Mouse (Mus musculus) liver, embryonic 12.5 days (tissue): ENCODE measurements at regions not wholly inside any gene's neighbourhood (a gene's known extent, or its start where the extent isn't known, plus 50 kb on each side); places are given as distances from the start of the nearest gene placed in this dataset.
A peak's percentile ranks its signal among the peaks of the same experiment; 100 is the strongest.

Experiments
- ATAC-seq: fragments of 200-750 bp; cut with Nextera tagmentation; 2 replicates; pipeline ENCODE4 v1.8.0; 2017; ENCODE audit warnings: moderate number of reproducible peaks, mild to moderate bottlenecking, moderate library complexity
- H3K27ac ChIP-seq: fragments of 300-500 bp; sonication (generic); 2 replicates; pipeline ENCODE4 v1.5.1; 2016; ENCODE audit warnings: mild to moderate bottlenecking
- H3K27me3 ChIP-seq: fragments of 300-500 bp; sonication (generic); replicated peaks from 2 replicates; pipeline ENCODE4 v1.6.1; 2016; ENCODE audit warnings: mild to moderate bottlenecking, moderate library complexity
- H3K36me3 ChIP-seq: fragments of 300-500 bp; sonication (generic); 2 replicates; pipeline ENCODE4 v1.6.1; 2016; ENCODE audit warnings: mild to moderate bottlenecking, moderate library complexity
- H3K4me1 ChIP-seq: fragments of 300-500 bp; sonication (generic); 2 replicates; pipeline ENCODE4 v1.6.1; 2016
- H3K4me2 ChIP-seq: fragments of 300-500 bp; sonication (generic); 2 replicates; pipeline ENCODE4 v1.6.1; 2016; ENCODE audit warnings: mild to moderate bottlenecking, moderate library complexity
- H3K4me3 ChIP-seq: fragments of 300-500 bp; sonication (generic); 2 replicates; pipeline ENCODE4 v1.5.1; 2016; ENCODE audit warnings: mild to moderate bottlenecking, moderate library complexity
- H3K9ac ChIP-seq: fragments of 300-500 bp; sonication (generic); 2 replicates; pipeline ENCODE4 v1.6.1; 2016; ENCODE audit warnings: mild to moderate bottlenecking, moderate library complexity
- H3K9me3 ChIP-seq: fragments of 300-500 bp; sonication (generic); replicated peaks from 2 replicates; pipeline ENCODE4 v1.6.1; 2016; ENCODE audit warnings: mild to moderate bottlenecking, moderate library complexity
- WGBS: fragments of 180-500 bp; shearing (Covaris S2); methylation state at CpG from one replicate; pipeline ENCODE4 v1.1.7; 2016; ENCODE audit not compliant: insufficient replicate concordance; 5-methylcytosine and 5-hydroxymethylcytosine counted together

DNA sequence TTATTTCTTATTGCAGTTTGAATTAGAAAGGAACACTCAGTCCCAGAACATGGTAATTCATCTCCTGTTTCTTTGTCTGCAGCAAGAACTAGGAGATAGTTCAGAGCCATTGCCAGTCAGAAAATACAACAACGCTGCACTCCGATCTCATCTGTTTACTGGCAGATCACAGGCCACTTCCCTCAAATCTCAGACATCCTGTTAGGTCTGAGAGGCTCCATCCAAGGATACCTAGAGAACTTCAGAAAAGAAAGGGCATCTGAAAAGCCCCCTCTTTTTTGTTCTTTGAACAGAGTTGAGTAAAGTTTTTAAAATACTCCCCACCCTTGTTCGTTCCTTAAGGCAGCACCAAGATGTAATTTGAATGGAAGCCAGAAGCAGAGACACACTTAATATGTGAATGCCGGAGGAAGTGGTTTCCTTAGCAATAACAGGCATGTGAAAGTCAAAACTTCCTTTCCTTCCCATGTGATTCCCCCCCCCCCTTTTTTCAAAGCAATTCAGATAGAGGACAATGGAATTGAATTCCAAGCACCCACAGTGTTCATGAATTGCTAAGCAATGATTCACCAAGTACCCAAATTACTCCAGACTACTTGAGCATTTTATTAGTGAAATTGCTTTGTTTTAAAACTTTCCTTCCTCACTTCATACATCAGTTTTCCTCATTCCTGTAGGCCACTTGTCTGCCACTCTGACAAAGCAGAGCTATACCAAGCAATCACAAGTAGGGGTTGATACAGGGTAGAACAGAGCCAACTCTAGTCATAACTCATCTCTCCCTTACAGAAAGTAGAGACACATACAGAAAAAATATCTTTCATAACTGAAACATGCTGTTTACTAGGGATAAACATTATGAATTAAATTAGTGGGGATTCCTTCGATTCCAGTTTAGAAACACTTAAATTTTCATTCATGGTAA lies 100.7 kb upstream of the 4933415F23Rik start:
- no peak overlapping the region for H3K4me3 ChIP-seq
- H3K4me1 ChIP-seq, result no peaks in the 10 kb centered on the region
- no peak overlapping the region for H3K4me2 ChIP-seq
- H3K9ac ChIP-seq, result no peak overlapping the region
- H3K27me3 ChIP-seq, result no peaks in the 10 kb centered on the region
- H3K36me3 ChIP-seq, result no peaks in the 10 kb centered on the region
- no peak overlapping the region for H3K27ac ChIP-seq
- no peaks in the 10 kb centered on the region for H3K9me3 ChIP-seq
- ATAC-seq, result no peak
- 35% methylated on average over 5 of the region's 5 CpGs for WGBS

GRCm38 (mm10) chr1:23200460-23200859 lies 98.4 kb upstream of the 4933415F23Rik start:
- Histone ChIP-seq H3K9me3 (no peaks in the 10 kb centered on the region), H3K9ac (no peak overlapping the region), H3K27ac (no peak overlapping the region), H3K4me1 (no peaks in the 10 kb centered on the region), H3K36me3 (no peaks in the 10 kb centered on the region), H3K4me2 (no peak overlapping the region), H3K27me3 (no peaks in the 10 kb centered on the region), H3K4me3 (no peak overlapping the region)
- no peak for ATAC-seq
- 37% methylated on average over 4 of the region's 4 CpGs for WGBS

DNA sequence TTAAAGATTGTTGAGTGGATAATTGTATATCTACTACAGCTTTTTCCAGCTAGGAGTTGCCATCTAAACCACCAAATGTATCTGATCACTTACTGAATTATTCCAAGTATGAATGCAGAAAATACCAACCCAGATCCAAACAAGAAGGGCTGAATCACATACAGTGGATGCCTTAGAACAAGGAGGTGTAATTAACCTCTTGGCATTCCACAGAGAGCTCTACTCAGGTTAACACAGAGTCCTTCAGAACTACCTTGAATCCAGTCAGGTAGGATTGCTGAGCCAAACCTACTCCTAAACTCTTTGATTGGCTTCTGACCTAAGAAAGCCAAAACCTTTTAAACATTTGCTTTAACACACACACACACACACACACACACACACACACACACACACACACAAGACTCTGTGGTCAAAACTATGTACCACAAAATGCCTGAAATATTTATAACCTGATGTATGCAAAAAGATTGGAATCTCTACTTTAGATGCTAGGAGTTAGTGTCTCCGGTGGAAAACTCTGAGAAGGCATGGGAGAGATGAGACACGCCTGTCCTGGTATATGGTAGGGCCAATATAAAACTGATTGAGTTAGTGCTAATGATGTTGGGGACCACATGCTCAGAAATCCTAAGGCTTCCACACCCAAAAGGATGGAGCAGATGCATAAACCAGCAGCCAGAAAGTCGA lies 88.4 kb upstream of the 4933415F23Rik start:
- H3K27ac ChIP-seq, result no peak overlapping the region
- H3K4me3 ChIP-seq, result no peak overlapping the region
- 50% methylated on average over 3 of the region's 3 CpGs for WGBS
- no peak overlapping the region for H3K4me2 ChIP-seq
- H3K9me3 ChIP-seq, result no peaks in the 10 kb centered on the region
- no peak overlapping the region for H3K9ac ChIP-seq
- ATAC-seq, result no peak
- H3K4me1 ChIP-seq, result no peaks in the 10 kb centered on the region
- H3K36me3 ChIP-seq, result no peaks in the 10 kb centered on the region
- no peaks in the 10 kb centered on the region for H3K27me3 ChIP-seq

GRCm38 (mm10) chr1:23189790-23190189 lies 87.7 kb upstream of the 4933415F23Rik start:
- no peak for ATAC-seq
- no peaks in the 10 kb centered on the region for H3K4me1 ChIP-seq
- no peaks in the 10 kb centered on the region for H3K9me3 ChIP-seq
- no peak overlapping the region for H3K4me3 ChIP-seq
- H3K36me3 ChIP-seq, result no peaks in the 10 kb centered on the region
- H3K4me2 ChIP-seq, result no peak overlapping the region
- H3K9ac ChIP-seq, result no peak overlapping the region
- 65% methylated on average over 4 of the region's 4 CpGs for WGBS
- no peaks in the 10 kb centered on the region for H3K27me3 ChIP-seq
- no peak overlapping the region for H3K27ac ChIP-seq

- Histone ChIP-seq H3K36me3 (no peaks in the 10 kb centered on the region), H3K27me3 (no peaks in the 10 kb centered on the region), H3K4me1 (no peaks in the 10 kb centered on the region), H3K9ac (no peak overlapping the region), H3K4me2 (0 out of 2 replicates have a peak overlapping the region, but pooled peaks have one; percentile 7), H3K9me3 (no peaks in the 10 kb centered on the region), H3K27ac (peak overlapping the region; percentile 40; the same call in 1 of the 2 replicates), H3K4me3 (no peak overlapping the region)
- 46% methylated on average over 5 of the region's 5 CpGs for WGBS
- ATAC-seq, result no peak
Observed at GRCm38 (mm10) chr1:23188216-23188615, 86.2 kb upstream of the 4933415F23Rik start.

GRCm38 (mm10) chr1:23187446-23188206 lies 85.6 kb upstream of the 4933415F23Rik start:
- H3K4me1 ChIP-seq, result no peaks in the 10 kb centered on the region
- H3K4me2 ChIP-seq, result 0 out of 2 replicates have a peak overlapping the region, but pooled peaks have one; percentile 7
- no peak overlapping the region for H3K4me3 ChIP-seq
- peak overlapping the region; percentile 12 for H3K27ac ChIP-seq
- H3K27me3 ChIP-seq, result no peaks in the 10 kb centered on the region
- H3K9me3 ChIP-seq, result no peaks in the 10 kb centered on the region
- WGBS, result 42% methylated on average over 6 of the region's 6 CpGs
- H3K36me3 ChIP-seq, result no peaks in the 10 kb centered on the region
- H3K9ac ChIP-seq, result no peak overlapping the region
- peak; percentile 85 for ATAC-seq

DNA sequence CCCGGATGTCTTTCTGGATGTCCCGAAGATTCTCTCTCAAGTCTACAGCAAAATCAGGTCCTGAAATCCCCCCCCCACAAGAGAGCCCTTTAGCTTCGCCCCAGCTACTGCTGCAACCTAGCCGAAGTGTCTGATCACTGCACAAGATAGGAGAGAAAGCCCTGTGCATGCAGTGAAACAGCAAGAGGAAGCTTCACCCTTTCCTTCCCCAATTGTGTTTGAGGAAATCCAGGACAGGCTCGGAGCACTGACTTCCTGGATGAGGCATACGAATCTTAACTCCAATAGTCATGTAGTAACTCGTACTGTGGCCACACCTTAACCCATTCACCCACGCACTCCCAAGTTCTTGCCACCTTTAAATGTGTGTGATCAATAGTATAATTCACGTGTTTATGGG lies 82.7 kb upstream of the 4933415F23Rik start:
- Histone ChIP-seq H3K27ac (no peak overlapping the region), H3K27me3 (no peaks in the 10 kb centered on the region), H3K9ac (no peak overlapping the region), H3K36me3 (no peaks in the 10 kb centered on the region), H3K4me1 (no peaks in the 10 kb centered on the region), H3K9me3 (no peaks in the 10 kb centered on the region), H3K4me2 (no peak overlapping the region), H3K4me3 (no peak overlapping the region)
- WGBS, result 29% methylated on average over 9 of the region's 9 CpGs
- ATAC-seq, result no peak

- no peak overlapping the region for H3K9ac ChIP-seq
- no peaks in the 10 kb centered on the region for H3K9me3 ChIP-seq
- no peak for ATAC-seq
- no peak overlapping the region for H3K4me3 ChIP-seq
- H3K27ac ChIP-seq, result no peak overlapping the region
- no peaks in the 10 kb centered on the region for H3K27me3 ChIP-seq
- H3K4me1 ChIP-seq, result no peaks in the 10 kb centered on the region
- no peaks in the 10 kb centered on the region for H3K36me3 ChIP-seq
- H3K4me2 ChIP-seq, result no peak overlapping the region
Observed at GRCm38 (mm10) chr1:23182541-23182940, 80.5 kb upstream of the 4933415F23Rik start.

DNA sequence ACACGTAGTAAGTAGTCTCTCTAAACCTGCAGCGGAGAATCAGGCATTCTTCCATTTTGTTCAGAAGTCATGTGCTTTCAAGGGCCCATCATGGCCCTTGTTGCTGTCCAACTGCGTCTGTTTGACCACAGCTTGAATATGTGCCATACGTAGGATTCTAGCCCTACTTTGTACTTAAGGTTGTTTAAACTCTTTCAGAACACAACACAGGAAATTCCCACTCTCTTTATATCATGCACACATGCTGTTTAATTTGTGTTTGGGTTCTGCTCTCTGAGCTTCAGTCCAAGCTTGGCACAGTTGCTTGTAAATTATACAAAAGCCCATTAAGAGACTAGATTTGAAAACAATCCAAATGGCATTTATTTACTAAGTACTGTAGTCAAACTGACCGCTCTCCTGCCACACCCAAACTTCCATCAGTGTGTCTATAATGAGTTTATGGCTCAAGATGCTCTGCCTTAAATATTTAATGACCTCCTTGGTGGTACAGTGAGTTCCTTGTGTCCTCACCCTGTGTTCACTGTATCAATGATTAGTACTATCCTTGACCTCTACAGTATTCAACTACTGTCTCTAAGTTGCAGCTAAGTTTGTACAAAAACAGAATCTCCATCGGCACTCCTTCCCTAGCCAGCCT lies 76.4 kb upstream of the 4933415F23Rik start:
- Histone ChIP-seq H3K9me3 (no peaks in the 10 kb centered on the region), H3K4me1 (no peaks in the 10 kb centered on the region), H3K36me3 (no peaks in the 10 kb centered on the region), H3K9ac (no peak overlapping the region), H3K27me3 (no peaks in the 10 kb centered on the region), H3K27ac (no peak overlapping the region), H3K4me2 (no peak overlapping the region), H3K4me3 (no peak overlapping the region)
- ATAC-seq, result no peak
- WGBS, result 70% methylated on average over 6 of the region's 6 CpGs

GRCm38 (mm10) chr1:23174022-23174421 lies 72.0 kb upstream of the 4933415F23Rik start:
- Histone ChIP-seq H3K27me3 (no peaks in the 10 kb centered on the region), H3K4me1 (no peaks in the 10 kb centered on the region), H3K9ac (no peak overlapping the region), H3K27ac (no peak overlapping the region), H3K9me3 (no peaks in the 10 kb centered on the region), H3K36me3 (no peaks in the 10 kb centered on the region), H3K4me3 (no peak overlapping the region), H3K4me2 (no peak overlapping the region)
- WGBS, result 75% methylated on average over 11 of the region's 11 CpGs
- no peak for ATAC-seq

DNA sequence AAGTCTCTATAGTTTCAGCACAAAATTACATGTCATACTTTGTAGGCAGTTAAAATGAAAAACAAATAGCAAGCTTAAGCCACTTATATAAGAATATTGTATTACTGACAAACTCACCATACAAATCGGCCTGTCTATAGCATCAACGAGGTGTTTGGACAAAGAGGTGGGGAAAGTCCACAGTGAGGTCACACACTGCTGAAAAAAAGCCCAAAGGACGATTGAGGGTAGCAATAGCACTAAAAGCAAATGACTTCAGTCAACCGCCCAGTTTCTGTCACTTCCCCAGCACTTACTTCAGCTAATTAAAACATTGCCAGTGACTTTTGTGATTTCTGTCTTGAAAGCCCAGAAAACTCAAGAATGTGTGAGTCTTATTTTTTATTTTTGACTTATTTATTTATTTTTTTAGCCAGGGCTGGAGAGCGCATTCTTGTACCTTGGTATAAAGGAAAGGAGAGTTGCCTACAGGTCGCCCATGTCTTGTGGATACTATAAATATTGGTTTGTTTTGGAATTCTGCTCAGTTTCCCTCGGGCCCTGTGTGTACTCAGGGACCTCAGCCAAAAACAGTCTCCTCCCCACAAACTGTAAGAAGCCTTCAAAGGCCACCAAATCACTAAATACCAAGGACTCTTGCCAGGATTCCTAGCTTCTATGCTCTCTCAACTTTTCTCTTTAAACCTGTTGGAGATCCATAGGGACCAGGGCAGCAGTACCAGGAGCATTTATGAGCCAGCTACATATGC lies 71.2 kb upstream of the 4933415F23Rik start:
- no peak for ATAC-seq
- Histone ChIP-seq H3K9me3 (no peaks in the 10 kb centered on the region), H3K36me3 (no peaks in the 10 kb centered on the region), H3K4me3 (no peak overlapping the region), H3K27me3 (no peaks in the 10 kb centered on the region), H3K27ac (no peak overlapping the region), H3K4me2 (no peak overlapping the region), H3K9ac (no peak overlapping the region), H3K4me1 (no peaks in the 10 kb centered on the region)
- WGBS, result 51% methylated on average over 7 of the region's 7 CpGs
